Mouse (Mus musculus) layer of hippocampus, adult 8-10 months (tissue): ENCODE results near the gene Rep15. TPM values are rescaled to one million over a fixed set of nuclear protein-coding genes. Genes with fewer than 3 reads are reported as not detected.

Source experiments
- total RNA-seq, 4 experiments: library from RNA; stranded (reverse); gene quantifications; 2 replicates each; pipeline ENCODE4 v1.2.4; 2022

Gene Rep15
- total RNA-seq, 4 experiments from 2014 or later, result 0.91 to 2.2 (median 1.4) TPM

Other genes with a start within 250 kb of the Rep15 start
- gene Arntl2, start 236.5 kb upstream of the Rep15 start, total RNA-seq, result 10 to 100 TPM in 2 of 4 experiments, 1 to 10 TPM in 2; 8.9 to 16.6 (median 11.0) TPM
- gene Smco2, start 182.5 kb upstream of the Rep15 start, total RNA-seq, result not detected
- 10 to 100 TPM; 40.8 to 45.2 (median 41.9) TPM for gene Ppfibp1, start 144.1 kb upstream of the Rep15 start, total RNA-seq
- not detected for gene 1700034J05Rik, start 78.2 kb upstream of the Rep15 start, total RNA-seq
- 10 to 100 TPM; 42.8 to 52.5 (median 45.9) TPM for gene Mrps35, start 10.2 kb downstream of the Rep15 start, total RNA-seq
- under 1 TPM in 1 of 4 experiments, not detected in 3; 0.34 TPM for gene Mansc4, start 54.4 kb downstream of the Rep15 start, total RNA-seq
- gene Klhl42, start 58.8 kb downstream of the Rep15 start, total RNA-seq, result 10 to 100 TPM; 18.3 to 24.1 (median 21.6) TPM
- gene Pthlh, start 231.6 kb downstream of the Rep15 start, total RNA-seq, result 1 to 10 TPM; 1.1 to 2.7 (median 1.8) TPM